Mouse (Mus musculus) 3T3-L1 (cell line): Measurements from ENCODE around the gene Phlpp1.
"Not testable (repeated sequence)": the region's sequence is repeated elsewhere in the genome, so short reads cannot be mapped to it uniquely, and the experiment has no call there.

Experiments
- DNase-seq: peaks from one replicate; pipeline ENCODE4 v3.0.0-alpha.2; 2015; ENCODE audit warnings: low read depth, low spot score

The Phlpp1 gene

GRCm38 (mm10) chr1:106243371-106243770 is 71.8 kb downstream of the Phlpp1 start:
- peak; percentile 53 for DNase-seq

DNA sequence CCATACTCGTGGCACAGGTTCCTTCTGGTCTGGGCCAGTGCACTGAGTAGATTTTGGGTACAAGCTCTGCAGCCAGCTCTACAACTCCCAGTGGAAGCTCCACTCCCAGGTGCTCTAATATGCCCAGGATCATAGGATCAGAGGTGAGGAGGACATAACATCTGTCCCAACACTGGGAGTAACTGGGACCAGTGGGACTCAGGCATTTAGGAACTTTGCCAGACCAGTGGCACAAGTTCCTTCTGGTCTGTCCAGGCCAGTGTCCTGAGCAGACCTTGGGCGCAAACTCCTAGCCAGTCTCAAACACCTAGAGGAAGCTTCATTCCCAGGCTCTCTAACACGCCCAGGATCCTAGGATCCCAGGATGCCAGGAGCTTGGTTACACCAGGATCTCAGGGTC is 72.7 kb downstream of the Phlpp1 start:
- DNase-seq: no peak

- no peak for DNase-seq
Measured at GRCm38 (mm10) chr1:106254047-106254446, 82.5 kb downstream of the Phlpp1 start.

- no peak for DNase-seq
Measured at GRCm38 (mm10) chr1:106257176-106257575, 85.6 kb downstream of the Phlpp1 start.

- DNase-seq: no peak
Measured at GRCm38 (mm10) chr1:106268028-106268799, 96.7 kb downstream of the Phlpp1 start.

- DNase-seq: no peak
Measured at GRCm38 (mm10) chr1:106269337-106269736, 97.8 kb downstream of the Phlpp1 start.

DNA sequence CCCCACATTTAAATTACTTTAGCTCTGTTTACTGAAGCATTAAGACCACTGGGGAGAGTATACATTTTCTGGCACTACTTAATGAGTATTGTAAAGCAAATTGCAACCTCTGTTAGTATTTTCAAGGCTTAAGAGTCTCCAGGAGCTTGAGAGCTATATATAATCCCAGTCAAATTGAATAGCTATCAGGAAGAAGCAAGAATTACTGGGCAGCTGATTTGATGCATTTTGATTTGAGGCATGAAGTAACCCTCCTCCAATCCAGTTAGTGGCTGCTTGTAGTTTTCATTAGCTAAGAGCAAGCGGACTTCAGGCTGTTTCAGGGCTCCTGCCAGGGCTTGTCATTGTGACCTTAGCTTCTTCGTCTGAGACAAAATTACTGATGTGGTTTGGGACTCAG is 101.4 kb downstream of the Phlpp1 start:
- DNase-seq: no peak

- no peak for DNase-seq
Measured at GRCm38 (mm10) chr1:106273801-106274200, 102.2 kb downstream of the Phlpp1 start.

DNA sequence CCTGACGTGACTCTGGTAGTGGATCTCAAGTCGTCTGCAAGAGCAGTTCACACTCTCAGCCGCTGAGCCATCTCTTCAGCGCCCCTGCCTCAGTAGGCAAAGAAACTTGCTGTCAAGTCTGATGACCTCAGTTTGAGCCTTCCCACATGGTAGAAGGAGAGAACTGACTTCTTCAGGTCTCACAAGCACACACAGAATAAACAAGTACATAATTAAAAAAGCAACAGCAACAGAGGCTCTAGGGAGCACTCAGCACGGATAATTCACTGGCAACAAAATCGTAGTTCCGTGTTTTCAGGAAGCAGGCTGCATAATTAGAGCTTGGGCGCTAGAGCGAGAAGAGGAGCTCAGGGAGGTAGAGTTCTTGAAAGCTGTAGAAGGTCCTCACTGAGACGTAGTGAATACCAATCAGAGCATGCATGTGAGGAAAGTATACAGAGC is 103.0 kb downstream of the Phlpp1 start:
- no peak for DNase-seq

GRCm38 (mm10) chr1:106275142-106275541 is 103.6 kb downstream of the Phlpp1 start:
- DNase-seq: no peak

GRCm38 (mm10) chr1:106275731-106276130 is 104.2 kb downstream of the Phlpp1 start:
- no peak for DNase-seq

GRCm38 (mm10) chr1:106276824-106277223 is 105.3 kb downstream of the Phlpp1 start:
- peak; percentile 62 for DNase-seq

DNA sequence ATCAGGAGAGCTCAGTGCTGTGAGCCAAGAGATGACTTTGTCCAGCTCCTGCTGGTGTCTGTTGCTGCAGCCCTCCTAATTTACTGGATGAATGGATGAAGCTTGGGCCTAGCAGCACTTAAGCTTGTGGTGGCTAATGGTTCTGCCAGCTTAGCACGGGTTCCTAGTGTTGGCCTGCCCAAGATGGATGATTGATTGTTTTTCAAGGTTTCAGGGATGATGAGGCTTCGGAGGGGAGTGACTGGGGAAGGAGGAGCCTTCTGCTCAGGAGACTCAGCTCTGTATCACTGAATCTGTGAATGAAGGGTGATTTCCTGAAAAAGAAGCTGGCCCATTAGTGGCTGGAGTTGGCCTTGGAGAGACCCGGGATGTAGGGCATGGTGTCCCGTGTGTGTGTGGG is 105.7 kb downstream of the Phlpp1 start:
- peak; percentile 56 for DNase-seq

- DNase-seq: no peak
Measured at GRCm38 (mm10) chr1:106278552-106279060, 107.1 kb downstream of the Phlpp1 start.

DNA sequence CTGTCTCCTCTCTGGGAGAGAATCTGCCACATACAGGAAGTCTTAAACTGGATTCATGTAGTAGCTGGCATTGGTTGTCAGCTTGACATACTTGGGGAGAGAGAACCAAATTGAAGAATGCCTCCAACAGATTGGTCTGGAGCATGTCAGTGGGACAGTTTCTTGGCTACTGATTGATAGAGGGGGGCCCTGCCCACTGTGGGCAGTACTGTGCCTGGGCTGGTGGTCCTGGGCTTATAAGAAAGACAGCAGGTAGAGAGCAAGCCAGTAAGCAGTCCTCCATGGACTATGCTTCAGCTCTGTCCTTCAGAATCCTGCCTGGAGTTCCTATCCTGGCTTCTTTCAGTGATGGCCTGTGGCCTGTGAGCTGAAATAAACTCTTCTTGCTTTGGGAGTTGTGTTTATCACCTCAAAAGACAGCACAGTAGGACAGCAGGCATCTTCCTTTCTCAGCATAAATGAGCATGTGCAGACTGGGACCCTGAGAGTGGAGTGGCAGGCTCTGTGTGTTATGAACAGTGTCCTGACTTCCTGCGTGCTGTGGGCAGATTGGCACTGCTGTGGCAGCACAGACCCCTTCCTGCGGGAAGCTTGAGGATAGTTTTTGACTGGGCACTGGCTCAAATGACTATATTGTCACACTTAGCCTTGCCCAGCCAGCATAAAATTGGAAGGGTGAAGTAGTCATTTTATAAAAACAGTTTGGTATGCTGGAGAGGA is 108.0 kb downstream of the Phlpp1 start:
- no peak for DNase-seq

DNA sequence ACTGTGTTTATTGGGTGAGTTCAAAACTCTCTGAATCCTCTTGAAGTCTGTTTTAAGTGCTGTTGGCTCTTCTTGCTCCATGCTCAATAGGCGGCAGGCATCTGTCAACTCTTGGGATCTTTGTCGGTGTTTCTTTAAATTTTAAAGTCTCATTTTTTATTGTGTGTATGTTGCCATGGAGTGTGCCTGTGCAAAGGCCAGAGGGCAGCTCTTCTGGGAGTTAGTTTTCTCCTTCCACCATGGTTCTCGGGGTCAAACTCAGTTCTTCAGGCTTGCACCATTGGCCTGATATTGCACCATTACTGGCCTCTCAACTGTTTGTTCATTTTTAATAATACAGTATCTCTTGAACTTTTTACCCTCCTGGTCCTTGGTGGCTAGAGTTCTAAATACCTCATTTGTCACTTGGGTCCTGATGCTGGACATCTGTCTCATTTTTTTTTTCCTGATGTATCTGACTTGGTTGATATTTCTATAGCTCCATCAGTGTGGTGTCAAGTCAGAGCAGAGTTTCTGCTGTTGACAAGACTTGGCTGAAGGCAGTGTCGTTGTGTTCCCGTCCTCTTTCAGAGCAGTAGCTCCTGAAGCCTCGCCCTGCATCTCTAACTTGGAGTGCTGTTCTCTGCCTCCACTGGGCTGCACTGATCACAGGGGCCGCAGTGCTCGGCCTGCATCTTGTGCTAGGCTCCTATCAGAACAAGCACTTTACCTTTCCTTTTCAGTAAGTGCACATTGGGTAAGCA is 108.8 kb downstream of the Phlpp1 start:
- no peak for DNase-seq

- DNase-seq: no peak
Measured at GRCm38 (mm10) chr1:106286815-106287214, 115.3 kb downstream of the Phlpp1 start.

DNA sequence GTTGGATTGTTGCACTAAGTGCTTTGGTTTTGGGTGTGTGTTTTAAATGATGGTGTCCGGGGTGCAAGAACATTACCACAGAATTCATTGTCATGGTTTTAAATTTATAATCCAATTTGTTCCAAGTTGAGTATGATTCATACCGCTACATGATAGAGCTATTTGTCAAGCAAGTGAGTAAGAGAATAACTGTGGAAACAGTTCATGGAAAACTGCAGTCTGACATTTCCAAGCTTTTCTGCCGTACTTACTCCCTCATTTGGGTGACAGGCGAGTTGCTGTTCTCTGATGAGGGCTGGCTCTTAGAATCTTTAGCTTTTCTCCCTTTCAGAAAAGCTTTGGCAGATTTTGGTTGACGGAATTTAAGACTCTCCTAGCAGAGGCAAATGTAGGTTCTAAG is 117.5 kb downstream of the Phlpp1 start:
- DNase-seq: peak; percentile 81

- DNase-seq: peak; percentile 39
Measured at GRCm38 (mm10) chr1:106289580-106289979, 118.0 kb downstream of the Phlpp1 start.

DNA sequence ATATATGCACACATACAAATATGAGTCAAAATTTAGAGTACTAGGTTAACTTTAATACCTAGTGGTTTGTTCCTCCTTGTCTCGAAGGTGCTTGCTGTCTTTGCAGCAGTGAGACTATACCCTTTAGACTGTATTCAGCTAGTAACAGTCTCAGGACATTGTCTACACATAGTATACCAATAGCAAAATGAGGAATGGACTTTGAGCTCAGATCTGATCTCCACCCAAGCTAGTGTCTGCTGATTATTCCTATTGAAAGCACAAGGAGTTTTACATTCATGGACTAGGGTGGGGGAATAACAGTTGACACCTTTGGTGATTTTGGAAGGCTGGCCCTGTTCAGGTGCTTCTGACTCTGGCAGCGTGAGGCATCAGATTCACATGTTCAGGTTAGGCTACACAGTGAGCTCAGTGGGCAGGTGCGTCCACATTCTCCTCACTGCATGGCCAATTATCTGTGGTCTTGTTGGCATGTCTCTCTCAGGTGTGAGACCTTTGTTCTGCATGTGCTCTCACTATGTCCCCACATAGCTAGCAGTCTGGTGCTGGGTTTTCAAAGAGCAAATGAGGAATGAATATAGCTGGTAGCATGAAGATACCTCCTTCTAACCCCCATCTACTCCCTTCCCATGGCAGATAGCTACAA is 138.0 kb downstream of the Phlpp1 start:
- no peak for DNase-seq

- no peak for DNase-seq
Measured at GRCm38 (mm10) chr1:106310285-106310684, 138.7 kb downstream of the Phlpp1 start.

DNA sequence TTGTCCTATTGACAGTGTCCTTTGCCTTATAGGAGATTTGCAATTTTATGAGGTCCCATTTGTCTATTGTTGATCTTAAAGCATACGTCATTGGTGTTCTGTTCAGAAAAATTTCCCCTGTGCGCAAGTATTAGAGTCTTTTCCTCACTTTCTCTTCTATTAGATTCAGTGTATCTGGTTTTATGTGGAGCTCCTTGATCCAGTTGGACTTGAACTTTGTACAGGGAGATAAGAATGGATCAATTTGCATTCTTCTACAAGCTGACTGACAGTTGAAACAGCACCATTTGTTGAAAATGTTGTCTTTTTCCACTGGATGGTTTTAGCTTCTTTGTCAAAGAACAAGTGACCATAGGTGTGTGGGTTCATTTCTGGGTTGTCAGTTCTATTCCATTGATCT is 140.3 kb downstream of the Phlpp1 start:
- DNase-seq: not testable (repeated sequence)
